In the genomic region with DNA sequence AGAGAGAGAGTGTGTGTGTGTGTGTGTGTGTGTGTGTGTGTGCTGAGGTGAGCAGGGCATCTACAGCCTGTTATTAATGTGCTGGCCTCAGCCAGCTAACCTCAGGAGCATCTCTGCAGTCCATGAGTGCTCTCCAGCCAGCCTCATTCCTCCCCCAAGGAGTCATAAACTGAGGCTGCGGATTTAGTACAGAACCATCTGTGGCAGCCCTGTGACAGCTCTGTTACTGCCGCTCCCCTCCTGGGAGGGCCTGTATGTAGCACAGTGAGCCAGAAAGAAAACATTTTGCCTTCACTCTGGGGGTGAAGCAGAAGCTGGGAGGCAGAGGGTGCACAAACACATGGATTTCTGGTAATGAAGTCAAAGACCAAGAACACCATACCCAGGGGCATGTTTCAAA, we compare ENCODE assay signal across 16 mouse cellular contexts.
A peak's percentile ranks its signal among the peaks of the same experiment; 100 is the strongest.
DNase-seq lines count a peak whose midpoint lies in the region; ATAC-seq lines count a peak whose summit lies in the region.
"Had no signal": no experiment of that assay in that cellular context is flagged by ENCODE, and none has a peak within 500 bp of the region (broad histone marks: within the 10 kb centered on the region; RNA-seq: fewer than 3 reads in every experiment).

No protein-coding gene starts in this region.

- no peaks in the 10 kb centered on the region for H3K9me3 ChIP-seq in kidney, embryonic 15.5 days (replicated peaks)
- no peaks in the 10 kb centered on the region for H3K9me3 ChIP-seq in neural tube, embryonic 14.5 days (ENCODE audit: control insufficient read depth, low read length)
- H3K9me3 ChIP-seq: limb, embryonic 13.5 days had no signal

- peaks cover 3% of the 10 kb centered on the region; the same call in 1 of the 2 replicates for H3K4me1 ChIP-seq in kidney, embryonic 15.5 days
- H3K4me1 ChIP-seq in neural tube, embryonic 14.5 days (ENCODE audit: control insufficient read depth, insufficient read depth, low read length) = no peaks in the 10 kb centered on the region
- H3K4me1 ChIP-seq: megakaryocyte, embryonic 14.5 days had no signal

- no peaks in the 10 kb centered on the region for H3K36me3 ChIP-seq in kidney, embryonic 15.5 days
- H3K36me3 ChIP-seq in neural tube, embryonic 14.5 days (ENCODE audit: control insufficient read depth, insufficient read depth, low read length) = no peaks in the 10 kb centered on the region
- H3K36me3 ChIP-seq: limb, embryonic 13.5 days had no signal

- H3K27ac ChIP-seq in kidney, embryonic 15.5 days = no peak overlapping the region
- no peak overlapping the region for H3K27ac ChIP-seq in neural tube, embryonic 14.5 days (ENCODE audit: low read depth, low read length)
- H3K27ac ChIP-seq: limb, embryonic 13.5 days had no signal

- H3K27me3 ChIP-seq in kidney, embryonic 15.5 days = no peaks in the 10 kb centered on the region
- H3K27me3 ChIP-seq in neural tube, embryonic 14.5 days (ENCODE audit: control insufficient read depth, insufficient read depth, low read length) = no peaks in the 10 kb centered on the region
- H3K27me3 ChIP-seq: limb, embryonic 13.5 days; megakaryocyte, embryonic 14.5 days had no signal

- H3K4me2 ChIP-seq in kidney, embryonic 15.5 days = no peak overlapping the region
- no peak overlapping the region for H3K4me2 ChIP-seq in neural tube, embryonic 14.5 days (ENCODE audit: low read depth, low read length)
- H3K4me2 ChIP-seq: limb, embryonic 13.5 days had no signal

- WGBS in kidney, embryonic 15.5 days = 7% methylated on average over 2 of the region's 2 CpGs
- WGBS in neural tube, embryonic 14.5 days = 11% methylated on average over 2 of the region's 2 CpGs

- DNase-seq in kidney, adult 8-10 months = no peak
- peak; percentile 6 for DNase-seq in lung, postnatal 10 days
- no peak for DNase-seq in lung, postnatal 14 days
- DNase-seq in forelimb bud, embryonic 11.5 days (ENCODE audit: low read depth, low spot score) = peak; percentile 18
- no peak for DNase-seq in cerebellum, adult 9-11 months
- DNase-seq: cerebellum, adult 11 months; heart, adult 18-20 months; heart, postnatal 14 days; liver, postnatal 0 days; retina, postnatal 1 day had no signal

- 0 out of 2 replicates have a peak, but pooled peaks have one; percentile 58 for ATAC-seq in kidney, embryonic 15.5 days (replicated peaks; ENCODE audit: low FRiP score)
- peak; percentile 84; the same call in 1 of the 2 replicates for ATAC-seq in neural tube, embryonic 14.5 days (ENCODE audit: low read depth)
- ATAC-seq: CD4-positive, CD25-positive, alpha-beta regulatory T cell, adult 4 months; liver, postnatal 0 days had no signal

- no peak overlapping the region for H3K9ac ChIP-seq in kidney, embryonic 15.5 days
- no peak overlapping the region for H3K9ac ChIP-seq in neural tube, embryonic 14.5 days (replicated peaks; ENCODE audit: low read depth, low read length)
- H3K9ac ChIP-seq: limb, embryonic 13.5 days; liver, postnatal 0 days had no signal

- H3K4me3 ChIP-seq in kidney, embryonic 15.5 days (replicated peaks) = no peak overlapping the region
- H3K4me3 ChIP-seq in neural tube, embryonic 14.5 days (ENCODE audit: low read depth, low read length) = no peak overlapping the region
- H3K4me3 ChIP-seq: erythroblast, embryonic 14.5 days; limb, embryonic 13.5 days; megakaryocyte, embryonic 14.5 days had no signal

Comparison
In these comparisons a context has a peak if more than half of its experiments do, and no peak if none do; other contexts are left out.
1. DNase-seq: peak in lung, postnatal 10 days (single experiment) and forelimb bud, embryonic 11.5 days (single experiment); none in kidney, adult 8-10 months (0 of 2), lung, postnatal 14 days (single experiment) and cerebellum, adult 9-11 months (single experiment).